Mouse (Mus musculus): Measurements from ENCODE around the gene Gm45808.
"Not testable (repeated sequence)": the region's sequence is repeated elsewhere in the genome, so short reads cannot be mapped to it uniquely, and the experiment has no call there.

Gene Gm45808

DNA sequence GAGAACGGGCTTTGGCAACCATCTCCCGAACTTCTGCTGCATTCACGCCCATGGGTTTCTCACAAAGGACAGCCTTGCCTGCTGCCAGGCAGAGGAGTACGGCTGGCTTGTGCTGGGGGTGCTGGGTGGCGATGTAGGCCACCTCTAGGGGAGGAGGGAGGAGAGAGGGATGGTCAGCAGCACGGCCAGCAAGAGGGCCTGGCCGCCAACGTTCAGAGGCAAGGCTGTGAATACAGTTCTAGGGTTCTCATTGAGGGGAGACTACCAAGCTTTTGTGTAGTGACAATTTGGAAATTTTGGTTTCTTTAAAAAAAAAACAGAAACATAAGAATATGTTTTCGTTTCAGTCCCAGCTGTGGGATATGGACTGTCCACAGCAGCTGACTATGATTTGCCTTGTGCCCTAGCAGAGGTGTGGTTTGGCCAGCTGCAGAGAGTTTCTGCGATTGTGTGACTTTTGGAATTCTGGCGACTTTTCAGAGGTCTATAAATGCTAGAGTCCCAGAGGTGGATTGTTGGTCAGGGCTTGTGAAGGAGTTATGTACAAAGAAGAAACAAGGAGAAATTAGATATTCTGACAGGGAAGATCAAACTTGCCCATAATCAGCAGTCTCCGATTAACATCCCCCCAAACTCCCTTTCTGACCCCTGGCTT lies at the start of gene Gm45808:
TSS of gene Gm45808 (minus strand) at position 51 of the 655 bp plus-strand sequence.
- no peak for DNase-seq

DNA sequence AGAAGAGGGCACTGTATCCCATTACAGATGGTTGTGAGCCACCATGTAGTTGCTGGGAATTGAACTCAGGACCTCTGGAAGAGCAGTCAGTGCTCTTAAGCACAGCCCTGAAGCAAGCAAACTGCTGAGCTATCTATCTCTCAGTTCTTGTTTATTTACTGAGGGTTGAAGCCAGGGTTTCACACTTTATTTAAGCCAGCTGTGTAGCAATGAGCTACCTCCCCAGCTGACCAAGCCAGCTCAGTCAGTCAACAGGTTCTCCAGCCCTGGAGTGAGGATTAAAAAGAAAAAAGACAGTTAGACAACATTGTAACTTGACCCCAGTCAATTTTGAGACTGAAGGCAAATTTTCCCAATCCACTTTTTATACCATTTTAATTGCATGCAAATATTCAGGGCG lies 49.1 kb upstream of the Gm45808 start:
- DNase-seq = no peak

DNA sequence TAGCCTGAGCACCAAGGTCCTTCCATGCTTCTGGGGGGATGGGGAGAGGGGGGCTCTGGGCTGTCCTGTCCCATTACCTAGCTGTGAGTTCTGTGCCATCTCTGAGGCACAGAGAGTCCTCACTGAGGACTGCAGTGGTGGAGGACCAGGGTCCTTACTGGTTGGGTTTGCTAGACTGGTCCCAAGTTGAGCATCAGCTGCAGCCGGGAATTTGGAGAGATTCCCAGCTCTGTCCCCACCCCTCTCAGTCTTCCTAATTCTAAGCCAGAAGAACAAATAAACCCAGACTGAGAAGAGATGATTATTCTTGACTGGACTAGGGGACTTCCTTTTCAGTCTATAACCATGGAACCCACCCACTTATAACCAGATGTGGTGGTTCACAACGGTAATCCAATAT lies 44.0 kb upstream of the Gm45808 start:
- no peak for DNase-seq

DNA sequence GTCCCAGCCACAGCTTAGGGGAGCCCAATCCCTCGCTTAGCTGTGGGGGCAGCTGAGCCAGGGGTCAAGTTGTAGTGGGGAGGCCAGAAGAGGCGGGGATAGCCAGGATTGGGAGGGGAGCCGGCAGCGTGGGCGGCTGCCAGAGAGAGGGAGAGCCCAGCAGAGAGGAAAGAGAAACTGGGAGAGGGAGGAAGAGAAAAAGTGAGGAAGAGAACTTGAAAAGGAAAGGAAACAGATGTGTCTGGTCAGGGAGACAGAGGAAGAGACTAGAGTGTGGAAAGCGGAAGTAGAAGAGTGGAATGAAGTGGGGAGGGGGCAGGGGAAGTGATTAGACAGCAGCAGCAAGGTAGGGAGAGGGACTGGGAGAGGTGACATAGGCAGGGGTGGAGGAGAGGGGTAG lies 42.9 kb upstream of the Gm45808 start:
- DNase-seq = no peak

GRCm38 (mm10) chr7:45527169-45527568 lies 40.6 kb upstream of the Gm45808 start:
- DNase-seq = not testable (repeated sequence)

DNA sequence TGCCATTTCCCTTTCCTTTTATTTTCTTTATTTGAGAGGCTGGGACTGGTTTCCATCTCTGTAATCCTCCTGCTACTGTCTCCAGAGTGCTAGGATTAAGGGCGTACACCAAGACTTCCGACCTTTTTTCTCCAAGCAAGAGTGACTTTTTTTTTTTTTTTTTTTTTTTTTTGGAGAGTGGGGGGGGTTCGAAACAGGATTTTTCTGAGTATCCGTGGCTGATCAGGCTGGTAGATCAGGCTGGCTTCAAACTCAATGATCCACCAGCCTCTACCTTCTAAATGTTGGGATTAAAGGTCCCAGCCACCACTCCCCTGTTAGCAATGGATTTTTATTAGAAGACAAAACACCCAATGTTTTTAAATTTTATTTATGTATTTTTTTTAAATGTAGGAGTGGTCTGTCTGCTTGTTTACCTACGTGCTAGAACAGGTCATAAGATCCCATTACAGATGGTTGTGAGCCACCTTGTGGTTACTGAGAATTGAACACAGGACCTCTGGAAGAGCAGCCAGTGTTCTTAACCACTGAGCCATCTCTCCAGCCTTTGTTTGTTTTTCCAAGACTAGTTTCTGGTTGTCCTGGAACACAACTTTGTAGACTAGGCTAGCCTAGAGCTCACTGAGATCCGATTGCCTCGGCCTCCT lies 40.0 kb upstream of the Gm45808 start:
- peak in 1 of 2 experiments; percentile 19 for DNase-seq

DNA sequence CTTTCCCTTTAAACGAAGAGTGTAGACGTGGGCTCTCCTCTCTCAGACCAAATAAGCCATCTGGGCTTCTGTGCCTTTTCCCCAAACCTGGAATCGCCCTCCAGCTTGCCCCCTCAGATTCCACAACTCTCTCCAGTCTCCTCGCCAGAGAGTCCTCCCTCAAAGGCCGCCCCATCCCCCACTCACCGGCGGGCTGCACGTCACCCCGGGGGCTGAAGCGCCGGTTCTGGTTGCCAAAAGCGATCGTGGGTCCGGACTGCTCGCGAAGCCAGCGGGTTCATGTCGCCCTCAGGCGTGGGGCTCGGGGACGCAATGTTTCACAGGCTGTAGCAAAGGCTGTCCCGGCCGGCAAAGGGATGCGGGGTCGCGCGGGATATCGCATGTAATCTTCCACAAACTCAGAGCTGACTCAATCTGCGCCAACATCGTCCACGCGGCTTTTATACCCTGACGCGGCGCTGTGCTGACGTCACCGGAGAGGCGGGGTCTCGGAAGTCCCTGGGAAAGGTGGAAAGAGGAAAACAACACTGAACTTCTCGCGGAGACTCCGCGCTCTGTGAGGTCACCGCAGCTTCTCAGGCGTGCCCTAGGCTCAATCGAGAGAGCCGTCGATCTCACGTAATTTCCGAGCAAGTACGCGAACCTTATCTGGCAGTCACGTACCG lies 39.3 kb upstream of the Gm45808 start, which contains the start of the genes Ppp1r15a and Plekha4:
TSS of gene Ppp1r15a (minus strand) at position 460 of the 665 bp plus-strand sequence.
TSS of gene Plekha4 (plus strand) at position 522 of the 665 bp plus-strand sequence.
- DNase-seq = peak; percentile 94 to 97

DNA sequence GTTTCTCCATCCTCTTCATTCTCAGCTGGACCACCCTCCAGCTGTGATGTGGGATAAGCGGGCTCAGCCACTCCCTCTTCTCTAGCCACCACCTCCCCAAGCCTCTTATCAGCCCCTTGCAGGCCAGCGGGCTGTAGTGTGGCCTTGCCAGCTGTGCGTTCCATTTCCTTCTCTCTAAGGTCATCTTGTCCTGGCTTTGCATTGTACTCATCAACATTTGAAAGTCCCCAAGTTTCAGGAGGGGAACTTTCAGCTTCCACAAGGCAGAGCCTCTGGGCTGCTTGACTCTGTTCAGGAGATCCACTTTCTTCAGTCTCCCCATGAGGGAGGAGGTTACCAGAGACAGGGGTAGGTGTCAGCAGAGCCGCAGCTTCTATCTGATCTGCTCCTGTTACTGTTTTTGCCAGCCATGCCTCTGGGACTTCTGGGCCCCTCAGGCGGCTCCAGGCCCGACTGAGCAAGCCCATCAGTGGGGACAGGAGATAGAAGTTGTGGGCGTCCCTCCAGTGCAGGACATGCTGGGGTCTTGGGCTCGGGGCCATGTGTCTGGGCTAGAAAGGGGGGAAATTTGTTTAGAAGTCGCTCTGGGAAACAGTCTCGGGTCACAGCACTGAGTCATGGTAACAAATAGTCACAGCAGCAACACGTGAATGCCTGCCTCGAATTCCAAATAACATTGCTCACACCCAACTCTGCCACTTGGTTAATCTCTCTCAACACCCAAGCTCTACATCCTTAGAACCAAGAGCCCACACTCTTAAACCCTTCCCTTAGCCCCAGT lies 38.4 kb upstream of the Gm45808 start:
- no peak for DNase-seq

DNA sequence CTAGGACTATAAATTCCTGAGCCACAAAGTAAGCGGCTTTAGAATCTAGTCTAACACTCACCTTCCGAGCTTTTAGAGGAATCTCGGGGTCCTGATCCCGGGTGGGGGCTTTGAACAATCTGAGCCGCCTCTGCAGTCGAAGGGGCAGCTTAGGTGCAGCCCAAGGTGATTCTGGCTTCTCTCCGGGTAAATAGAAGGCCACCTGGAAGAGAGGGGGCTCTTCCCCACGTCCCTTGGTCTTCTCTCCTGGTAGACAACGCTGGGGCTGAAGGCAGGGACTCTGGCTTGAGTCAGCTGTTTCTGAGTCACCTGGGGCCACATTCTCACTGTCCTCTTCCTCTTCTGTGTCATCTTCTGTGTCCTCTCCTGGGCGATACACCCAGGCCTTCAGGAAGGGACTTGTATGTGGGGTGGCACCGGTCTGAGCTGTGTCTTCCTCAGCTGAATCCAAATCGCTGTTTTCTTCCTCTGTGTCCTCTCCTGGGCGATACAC lies 37.1 kb upstream of the Gm45808 start:
- no peak for DNase-seq

- DNase-seq = peak in 1 of 2 experiments; percentile 22
These were observed 36.5 kb upstream of the Gm45808 start for GRCm38 (mm10) chr7:45522957-45523676.

- DNase-seq = no peak
These were observed 35.7 kb upstream of the Gm45808 start for GRCm38 (mm10) chr7:45522194-45522752.

DNA sequence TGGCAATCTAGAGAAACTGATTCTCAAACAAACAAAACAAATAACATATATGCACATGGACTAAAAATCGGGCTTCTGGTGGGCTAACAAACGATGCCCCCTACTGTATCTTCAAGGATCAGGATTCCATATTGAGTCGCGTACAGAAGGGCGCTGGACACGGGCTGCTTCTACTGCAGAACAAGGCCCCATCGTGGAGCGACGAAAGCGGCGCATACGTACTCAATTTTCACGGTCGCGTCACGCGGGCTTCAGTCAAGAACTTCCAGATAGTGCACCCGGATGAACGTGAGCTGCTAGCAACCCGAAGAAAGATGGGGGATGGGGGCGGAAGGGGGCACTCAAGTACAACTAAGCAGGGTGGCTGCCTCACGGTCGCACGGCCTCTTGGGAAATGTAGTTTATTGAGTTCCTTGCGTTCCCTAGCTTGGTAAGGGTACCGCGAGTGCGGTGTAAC lies 35.1 kb upstream of the Gm45808 start:
- DNase-seq = peak; percentile 89 to 92

- DNase-seq = no peak
These were observed 34.0 kb upstream of the Gm45808 start for GRCm38 (mm10) chr7:45520605-45521004.

- DNase-seq = peak; percentile 41 to 55
These were observed 32.9 kb upstream of the Gm45808 start for GRCm38 (mm10) chr7:45519345-45520120.

DNA sequence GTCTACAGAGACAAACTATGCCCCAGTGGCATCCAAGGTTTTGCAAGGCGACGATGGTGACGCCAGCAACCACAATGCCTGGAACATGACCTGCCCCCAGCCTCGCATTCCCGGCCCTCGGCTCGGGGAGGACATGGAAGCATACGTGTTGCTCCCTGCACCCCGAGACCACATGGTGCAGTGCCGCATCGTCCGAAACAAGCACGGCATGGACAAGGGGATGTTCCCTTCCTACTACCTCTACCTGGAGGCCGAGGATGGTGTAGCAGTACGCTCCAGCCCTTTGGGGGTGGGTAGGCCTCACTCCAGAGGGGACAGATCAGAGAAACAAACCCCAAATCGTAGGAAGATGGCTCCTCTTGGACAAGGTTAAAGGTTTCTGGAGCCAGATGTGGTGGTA lies 32.0 kb upstream of the Gm45808 start:
- DNase-seq = peak in 1 of 2 experiments; percentile 22

GRCm38 (mm10) chr7:45516846-45517245 lies 30.2 kb upstream of the Gm45808 start:
- DNase-seq = not testable (repeated sequence)

GRCm38 (mm10) chr7:45515436-45515835 lies 28.8 kb upstream of the Gm45808 start:
- DNase-seq = no peak

- no peak for DNase-seq
These were observed 27.8 kb upstream of the Gm45808 start for GRCm38 (mm10) chr7:45514411-45514810.

GRCm38 (mm10) chr7:45509912-45510787 lies 23.5 kb upstream of the Gm45808 start, which contains the start of gene Nucb1:
TSS of gene Nucb1 (minus strand) at chr7:45510406.
- peak; percentile 92 to 93 for DNase-seq

All from thymus, postnatal 36 days (tissue).